Mouse (Mus musculus) MEL (cell line): ENCODE measurements around the gene Selenow. TPM values are rescaled to one million over a fixed set of nuclear protein-coding genes. Genes with fewer than 3 reads are reported as not detected.

Experiments used
- DNase-seq: peaks from one replicate; pipeline ENCODE4 v3.0.0; 2011; ENCODE audit warnings: low read depth, low spot score
- H3K27ac ChIP-seq: 2 replicates; pipeline ENCODE4 v1.5.1; 2012; ENCODE audit warnings: low read depth, mild to moderate bottlenecking, control low read depth, low read length, moderate library complexity; ENCODE audit not compliant: control insufficient read depth
- H3K27me3 ChIP-seq, 2 experiments: fragments of 150-350 bp in 1 of 2; sonication (generic) in 1 of 2; 2 replicates each; pipeline ENCODE4 v1.6.1; 2012; ENCODE audit warnings: low read length in 2 of 2, mild to moderate bottlenecking in 2 of 2, improper control_type of control experiment in 1 of 2, moderate library complexity in 1 of 2; ENCODE audit not compliant: insufficient read depth in 2 of 2, control insufficient read depth in 1 of 2
- H3K36me3 ChIP-seq, 2 experiments: 2 replicates each; pipeline ENCODE4 v1.6.1; 2012 to 2014; ENCODE audit warnings: low read length in 2 of 2, improper control_type of control experiment in 1 of 2, inconsistent platforms in 1 of 2, mild to moderate bottlenecking in 1 of 2; ENCODE audit not compliant: insufficient read depth in 2 of 2, control insufficient read depth in 1 of 2
- H3K4me1 ChIP-seq, 2 experiments: fragments of 150-350 bp in 1 of 2; sonication (generic) in 1 of 2; 2 replicates each; pipeline ENCODE4 v1.6.1; 2012; ENCODE audit warnings: low read length in 2 of 2, improper control_type of control experiment in 1 of 2, mild to moderate bottlenecking in 1 of 2; ENCODE audit not compliant: insufficient read depth in 2 of 2, control insufficient read depth in 1 of 2
- H3K4me3 ChIP-seq, 2 experiments: fragments of 150-350 bp in 1 of 2; sonication (generic) in 1 of 2; 2 replicates each; pipeline ENCODE4 v1.5.1; 2012; ENCODE audit warnings: low read depth in 2 of 2, low read length in 2 of 2, mild to moderate bottlenecking in 2 of 2, moderate library complexity in 2 of 2, control low read depth in 1 of 2, improper control_type of control experiment in 1 of 2; ENCODE audit not compliant: control insufficient read depth in 1 of 2, insufficient read depth in 1 of 2
- H3K79me2 ChIP-seq: 2 replicates; pipeline ENCODE4 v1.6.1; 2012; ENCODE audit warnings: mild to moderate bottlenecking, low read length, moderate library complexity; ENCODE audit not compliant: control insufficient read depth, poor library complexity, insufficient read depth
- H3K9ac ChIP-seq: 2 replicates; pipeline ENCODE4 v1.6.1; 2012; ENCODE audit warnings: low read depth, mild to moderate bottlenecking, control low read depth, low read length, moderate library complexity; ENCODE audit not compliant: control insufficient read depth, poor library complexity, severe bottlenecking
- H3K9me3 ChIP-seq: fragments of 150-350 bp; sonication (generic); replicated peaks from 2 replicates; pipeline ENCODE4 v1.6.1; 2012; ENCODE audit warnings: mild to moderate bottlenecking, low read length, improper control_type of control experiment, moderate library complexity; ENCODE audit not compliant: insufficient read depth
- CHD1 ChIP-seq: IDR thresholded peaks from 2 replicates; pipeline ENCODE4 v1.6.1; 2012; ENCODE audit warnings: low read depth, mild to moderate bottlenecking, inconsistent platforms, low read length, improper control_type of control experiment
- E2F4 ChIP-seq: IDR thresholded peaks from 2 replicates; pipeline ENCODE4 v1.6.1; 2011; ENCODE audit warnings: low read depth, low read length, improper control_type of control experiment, borderline replicate concordance
- ELF1 ChIP-seq: IDR thresholded peaks from 2 replicates; pipeline ENCODE4 v1.6.1; 2014; ENCODE audit warnings: low read depth, mild to moderate bottlenecking, inconsistent platforms, low read length, improper control_type of control experiment, moderate library complexity
- GABPA ChIP-seq: IDR thresholded peaks from 2 replicates; pipeline ENCODE4 v1.6.1; 2012; ENCODE audit warnings: low read depth, mild to moderate bottlenecking, inconsistent platforms, low read length, improper control_type of control experiment, moderate library complexity
- GATA1 ChIP-seq: IDR thresholded peaks from 2 replicates; pipeline ENCODE4 v1.6.1; 2011; ENCODE audit warnings: low read depth, low read length, improper control_type of control experiment
- KAT2A ChIP-seq: conservative IDR thresholded peaks from 2 replicates; pipeline ENCODE4 v1.6.1; 2012; ENCODE audit warnings: low read depth, low read length, improper control_type of control experiment, inconsistent platforms
- MAFK ChIP-seq: IDR thresholded peaks from 2 replicates; pipeline ENCODE4 v1.6.1; 2011; ENCODE audit warnings: low read depth, mild to moderate bottlenecking, low read length, improper control_type of control experiment, borderline replicate concordance
- MAX ChIP-seq: IDR thresholded peaks from 2 replicates; pipeline ENCODE4 v1.6.1; 2011; ENCODE audit warnings: low read length, improper control_type of control experiment
- MAZ ChIP-seq: IDR thresholded peaks from 2 replicates; pipeline ENCODE4 v1.6.1; 2012; ENCODE audit warnings: low read depth, mild to moderate bottlenecking, inconsistent platforms, low read length, improper control_type of control experiment
- MEF2A ChIP-seq: IDR thresholded peaks from 2 replicates; pipeline ENCODE4 v1.6.1; 2014; ENCODE audit warnings: low read depth, mild to moderate bottlenecking, inconsistent platforms, low read length, improper control_type of control experiment; ENCODE audit not compliant: poor library complexity, insufficient replicate concordance, severe bottlenecking; ENCODE audit errors: extremely low read depth
- MXI1 ChIP-seq: IDR thresholded peaks from 2 replicates; pipeline ENCODE4 v1.6.1; 2011; ENCODE audit warnings: mild to moderate bottlenecking, low read depth, low read length, improper control_type of control experiment
- MYB ChIP-seq: IDR thresholded peaks from 2 replicates; pipeline ENCODE4 v1.6.1; 2011; ENCODE audit warnings: mild to moderate bottlenecking, low read depth, low read length, improper control_type of control experiment
- NELFE ChIP-seq: IDR thresholded peaks from 2 replicates; pipeline ENCODE4 v1.6.1; 2011; ENCODE audit warnings: low read depth, low read length, improper control_type of control experiment
- NRF1 ChIP-seq: IDR thresholded peaks from 2 replicates; pipeline ENCODE4 v1.6.1; 2014; ENCODE audit warnings: low read depth, mild to moderate bottlenecking, inconsistent platforms, low read length, improper control_type of control experiment, moderate library complexity; ENCODE audit not compliant: poor library complexity, insufficient read depth, severe bottlenecking
- RAD21 ChIP-seq: IDR thresholded peaks from 2 replicates; pipeline ENCODE4 v1.6.1; 2011; ENCODE audit warnings: mild to moderate bottlenecking, low read depth, low read length, improper control_type of control experiment
- TBP ChIP-seq: IDR thresholded peaks from 2 replicates; pipeline ENCODE4 v1.8.0; 2011; ENCODE audit warnings: low read depth, low read length, improper control_type of control experiment
- TCF12 ChIP-seq: IDR thresholded peaks from 2 replicates; pipeline ENCODE4 v1.6.1; 2014; ENCODE audit warnings: low read depth, mild to moderate bottlenecking, inconsistent platforms, low read length, improper control_type of control experiment, moderate library complexity
- USF1 ChIP-seq: IDR thresholded peaks from 2 replicates; pipeline ENCODE4 v1.6.1; 2014; ENCODE audit warnings: low read depth, mild to moderate bottlenecking, inconsistent platforms, low read length, improper control_type of control experiment, moderate library complexity
- ZNF384 ChIP-seq: IDR thresholded peaks from 2 replicates; pipeline ENCODE4 v1.6.1; 2012; ENCODE audit warnings: low read depth, mild to moderate bottlenecking, inconsistent platforms, low read length, improper control_type of control experiment
- polyA plus RNA-seq, 2 experiments: library from polyadenylated mRNA; stranded (reverse) in 1 of 2; unstranded in 1 of 2; fragments of >175 nt in 1 of 2; fragments of >200 nt in 1 of 2; gene quantifications; 2 replicates each; pipeline versions ENCODE4 v1.2.1 to v1.2.4; 2012; ENCODE audit warnings: low replicate concordance in 2 of 2, low read depth in 1 of 2; ENCODE audit not compliant: insufficient read length in 2 of 2, insufficient read depth in 1 of 2, missing spikeins in 1 of 2
- total RNA-seq: library from RNA; depleted of rRNA; stranded (reverse); fragments of 300-350 nt; gene quantifications from 2 replicates; pipeline ENCODE4 v1.2.3, GENCODE M21; 2012

Gene Selenow
- total and polyA plus RNA-seq, 3 experiments = 13.1 to 71.2 TPM; not detected in 1

GRCm38 (mm10) chr7:15884127-15884526 lies 38.1 kb downstream of the Selenow start:
- Histone ChIP-seq H3K27me3 (no peaks in the 10 kb centered on the region), H3K4me1 (peaks cover 0 to 11% of the 10 kb centered on the region in 2 experiments; a peak in 3 of 4 replicates), H3K79me2 (no peaks in the 10 kb centered on the region), H3K36me3 (peaks cover 0 to 6% of the 10 kb centered on the region in 2 experiments; a peak in 1 of 4 replicates), H3K27ac (no peak overlapping the region), H3K9me3 (no peaks in the 10 kb centered on the region), H3K9ac (no peak overlapping the region), H3K4me3 (no peak overlapping the region)
- TF ChIP-seq MXI1 (no peak), ZNF384 (no peak), TBP (0 out of 2 replicates have a peak, but pooled peaks have one; percentile 16), NRF1 (no peak), NELFE (no peak), MAX (no peak), MEF2A (no peak)
- DNase-seq = peak; percentile 27

GRCm38 (mm10) chr7:15882317-15882716 lies 39.9 kb downstream of the Selenow start, which contains the start of gene Crxos:
Crxos (plus strand) TSS chr7:15882617.
- H3K9me3 ChIP-seq = no peaks in the 10 kb centered on the region
- H3K4me3 ChIP-seq = no peak within 1 kb of the TSS
- H3K27ac ChIP-seq = peak within 1 kb of the TSS; percentile 13; the same call in 1 of the 2 replicates
- peaks cover 0 to 11% of the 10 kb centered on the region in 2 experiments; a peak in 3 of 4 replicates for H3K4me1 ChIP-seq
- TF ChIP-seq GATA1 (no peak), KAT2A (no peak), MEF2A (no peak), MAZ (no peak), TCF12 (no peak), NELFE (no peak), TBP (no peak), RAD21 (no peak), CHD1 (no peak), GABPA (no peak), MAFK (no peak), ZNF384 (no peak), E2F4 (no peak), USF1 (no peak), MYB (no peak), MXI1 (no peak), ELF1 (no peak)
- TF ChIP-seq, all 39 proteins: peak for 0
- H3K9ac ChIP-seq = no peak within 1 kb of the TSS
- no peak for DNase-seq
- H3K27me3 ChIP-seq = no peaks in the 10 kb centered on the region
- peaks cover 0 to 6% of the 10 kb centered on the region in 2 experiments; a peak in 1 of 4 replicates for H3K36me3 ChIP-seq
- H3K79me2 ChIP-seq = no peaks in the 10 kb centered on the region
